Mouse (Mus musculus) left cerebral cortex, postnatal 14 days (tissue): ENCODE data around the gene Fam92b. TPM values are rescaled to one million over a fixed set of nuclear protein-coding genes. Genes with fewer than 3 reads are reported as not detected.

ENCODE experiments used
- DNase-seq, 2 experiments: peaks; one replicate each; pipeline ENCODE4 v3.0.0; 2021 to 2022; ENCODE audit warnings: low spot score in 2 of 2, mixed read lengths in 1 of 2
- intact Hi-C: fragments of 180-260 bp; cut with DNase I; formaldehyde crosslinking; loops from one replicate; pipeline ENCODE4 v1.15.1; 2025
- total RNA-seq, 2 experiments: library from RNA; stranded (reverse); gene quantifications; 2 replicates each; pipeline ENCODE4 v1.2.3; 2021

Gene Fam92b
- total RNA-seq, 2 experiments from 2014 or later = 0.47 TPM; not detected in 1

DNA sequence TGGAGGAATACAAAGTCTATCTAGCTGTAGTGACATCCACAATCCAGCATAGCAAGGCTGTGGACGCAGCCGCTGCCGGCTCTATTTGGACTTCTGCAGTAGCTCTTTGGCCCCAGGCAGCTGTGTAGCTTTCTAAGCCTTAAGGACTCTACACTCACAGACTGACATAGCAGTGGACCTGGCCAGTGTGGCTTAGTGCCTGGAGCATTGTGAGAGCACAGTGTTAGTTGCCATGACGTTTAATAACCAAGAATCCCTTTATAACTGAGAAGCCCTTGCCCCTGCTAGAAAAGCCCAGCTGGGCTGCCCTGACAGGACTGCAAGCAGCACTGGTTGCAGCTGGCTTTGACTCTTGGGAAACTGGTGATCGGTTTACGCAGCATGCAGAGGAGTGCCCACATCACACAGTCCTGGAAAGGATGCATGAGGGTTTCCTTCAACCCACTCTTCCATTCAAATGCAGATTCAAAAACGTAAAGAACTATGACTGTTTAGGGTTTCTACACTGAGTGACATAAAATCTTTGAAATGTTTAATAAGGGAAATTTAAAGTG is 52.4 kb downstream of the Fam92b start:
- no peak for DNase-seq
- intact Hi-C loops = no loop called here

DNA sequence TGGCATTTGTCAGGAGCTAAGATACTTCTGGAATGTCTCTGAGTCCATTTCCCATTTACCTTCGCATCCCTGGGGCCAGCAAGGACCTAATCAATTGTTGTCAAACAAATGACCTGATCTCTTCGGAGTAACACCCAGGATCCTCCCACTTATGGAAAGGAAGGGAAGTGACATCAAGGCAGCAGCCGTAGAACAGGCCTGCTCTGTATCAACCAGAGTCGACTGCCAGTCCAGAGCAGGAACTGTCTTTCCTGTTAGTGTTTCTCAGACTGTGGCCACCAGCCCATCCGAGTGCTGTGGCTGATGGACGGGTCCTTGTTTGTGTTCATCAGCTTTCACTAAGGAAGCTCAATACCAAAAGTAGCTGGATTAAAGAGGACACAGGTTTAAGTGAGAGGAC is 53.0 kb downstream of the Fam92b start:
- no peak for DNase-seq
- intact Hi-C loops = no loop called here

DNA sequence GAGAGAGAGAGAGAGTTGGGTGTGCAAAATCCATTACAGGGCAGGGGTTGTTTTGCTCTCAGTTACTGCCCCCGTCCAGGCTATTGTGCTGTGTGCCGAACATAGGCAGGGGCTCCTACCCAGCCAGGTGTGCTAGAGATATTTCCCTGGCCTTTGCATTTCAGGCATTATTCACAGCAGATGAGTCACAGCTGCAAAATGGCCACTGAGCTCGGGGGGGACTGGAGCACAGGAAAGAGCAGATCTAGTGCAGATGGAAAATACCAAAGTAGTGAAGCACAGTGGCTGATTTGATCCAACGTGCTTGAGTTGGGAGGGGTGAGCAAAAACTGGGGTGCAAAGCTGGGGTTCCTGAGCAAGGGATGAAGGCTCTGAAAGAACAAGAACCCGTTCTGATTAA is 56.3 kb downstream of the Fam92b start:
- no peak for DNase-seq
- intact Hi-C loops = no loop called here

DNA sequence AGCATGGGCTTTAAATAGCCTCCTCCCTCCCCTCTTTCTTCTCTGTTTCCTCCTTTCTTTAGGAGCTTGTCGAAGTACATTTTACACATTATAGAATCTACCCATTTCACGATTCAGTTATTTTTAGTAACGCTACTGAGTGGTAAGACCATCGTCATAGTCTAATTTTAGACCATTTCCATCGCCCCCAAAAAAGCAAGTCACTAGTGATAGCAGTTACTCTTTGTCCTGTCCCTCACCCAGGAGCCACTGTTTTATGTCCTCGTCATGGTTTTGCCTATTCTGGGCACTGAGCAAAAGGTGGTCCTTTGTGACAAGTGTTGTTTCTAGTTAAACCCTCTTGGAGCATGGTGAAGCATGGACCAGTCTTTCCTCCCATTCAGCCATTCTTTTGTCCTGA is 57.3 kb downstream of the Fam92b start:
- peak in 1 of 2 experiments; percentile 60 for DNase-seq
- intact Hi-C loops = no loop called here

DNA sequence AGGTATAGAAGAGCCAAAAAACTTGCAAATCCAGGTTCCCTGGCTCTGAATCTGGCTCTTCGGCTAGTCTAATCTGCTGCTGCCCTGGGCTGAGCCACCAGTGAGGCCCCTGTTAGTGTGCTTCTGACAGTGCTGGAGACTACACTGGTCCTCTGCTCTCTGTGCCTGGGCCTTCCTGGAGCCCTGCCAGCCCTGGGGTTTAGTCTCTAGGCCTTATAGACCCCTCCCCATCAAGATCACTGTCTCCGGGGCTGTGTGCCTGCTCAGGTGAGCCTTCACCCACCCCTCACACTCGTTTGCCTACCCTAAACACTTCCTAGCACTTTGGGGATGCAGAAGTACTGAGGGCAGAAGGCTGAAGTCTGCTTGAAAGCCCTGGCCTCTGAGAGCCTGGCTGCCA is 57.8 kb downstream of the Fam92b start:
- intact Hi-C loops = no loop called here
- DNase-seq = no peak

DNA sequence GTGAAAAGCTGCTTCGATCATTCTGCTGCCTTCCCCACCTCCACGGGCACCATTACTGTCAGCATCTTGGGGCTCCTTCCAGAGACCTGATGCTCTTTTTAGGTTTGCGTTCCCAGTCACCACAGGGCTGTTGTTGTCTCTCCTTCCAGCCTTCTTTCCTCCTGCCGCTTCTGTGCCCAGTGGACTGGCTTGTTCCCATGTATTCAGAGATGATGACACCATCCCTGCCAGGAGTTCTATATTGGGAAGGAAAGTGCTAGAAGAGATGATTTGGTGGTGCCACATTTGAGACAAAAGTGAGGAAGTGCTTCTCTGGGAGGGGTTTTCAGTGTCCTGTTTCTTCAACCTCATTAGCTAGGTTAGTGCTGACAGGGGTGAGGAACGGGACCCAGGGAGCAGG is 58.4 kb downstream of the Fam92b start:
- intact Hi-C loops = no loop called here
- peak in 1 of 2 experiments; percentile 60 for DNase-seq

DNA sequence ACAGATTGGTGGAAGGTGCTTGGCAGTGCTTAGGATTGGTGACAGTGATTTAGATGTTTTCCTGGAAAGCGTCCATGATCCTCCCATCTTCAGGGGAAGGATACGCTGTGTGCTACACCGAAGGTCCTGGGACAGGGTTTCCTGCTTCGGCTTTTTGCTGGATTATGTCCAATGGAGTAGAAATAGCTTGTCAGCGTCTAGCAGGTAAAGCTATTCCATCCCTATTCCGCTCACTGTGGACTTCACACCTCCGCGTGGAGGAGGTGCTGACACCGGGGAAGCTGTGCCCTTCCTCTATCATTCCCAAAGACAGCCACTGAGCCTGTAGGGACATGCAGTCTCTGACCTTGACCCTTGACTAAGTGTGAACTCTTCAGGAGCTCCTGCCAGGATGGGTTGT is 59.1 kb downstream of the Fam92b start:
- intact Hi-C loops = no loop called here
- no peak for DNase-seq

DNA sequence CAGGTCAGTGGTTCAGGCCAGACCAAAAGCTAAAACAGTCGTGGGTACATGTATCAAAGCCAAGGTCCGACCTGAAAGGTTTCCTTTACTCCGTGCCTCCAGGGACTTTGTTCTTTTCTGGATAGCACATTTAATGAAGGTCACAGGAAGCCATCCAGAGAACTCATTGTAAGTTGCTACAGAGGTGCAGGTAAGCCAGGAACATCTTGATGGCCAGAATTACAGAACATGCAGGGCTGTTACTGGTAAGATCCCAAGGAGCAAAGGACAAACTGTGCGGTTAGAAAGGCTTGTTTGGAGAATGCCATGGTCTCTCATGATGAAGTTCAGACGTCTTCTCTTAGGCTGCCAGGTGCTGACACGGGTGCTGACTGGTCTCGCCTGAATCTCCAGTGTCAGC is 60.7 kb downstream of the Fam92b start:
- DNase-seq = no peak
- intact Hi-C loops = no loop called here

Other genes starting within 250 kb of the Fam92b start
- 1 to 10 TPM; 1.8 to 2.3 TPM for gene Crispld2, start 185.0 kb downstream of the Fam92b start, total RNA-seq
- gene Zdhhc7, start 76.0 kb downstream of the Fam92b start, total RNA-seq = 10 to 100 TPM; 36.0 to 44.1 TPM
- 100 to 1,000 TPM; 134 to 145 TPM for gene 6430548M08Rik, start 63.3 kb downstream of the Fam92b start, total RNA-seq
- gene Gse1, start 51.0 kb upstream of the Fam92b start, total RNA-seq = 10 to 100 TPM; 49.0 to 57.3 TPM